In genomic region chr12:69385542-69386280, GRCm38 (mm10) we compare ENCODE assay signal across 19 mouse cellular contexts. TPM values are rescaled to one million over a fixed set of nuclear protein-coding genes. Genes with fewer than 3 reads are reported as not detected.
DNase-seq lines count a peak whose midpoint lies in the region; ATAC-seq and TF ChIP-seq lines count a peak whose summit lies in the region.
"Had no signal": no experiment of that assay in that cellular context is flagged by ENCODE, and none has a peak within 500 bp of the region (broad histone marks: within the 10 kb centered on the region; RNA-seq: fewer than 3 reads in every experiment).

No protein-coding gene starts in this region.

- H3K9me3 ChIP-seq in MEL (replicated peaks; ENCODE audit: insufficient read depth, low read length): no peaks in the 10 kb centered on the region
- H3K9me3 ChIP-seq: embryonic facial prominence, embryonic 10.5 days; heart, embryonic 15.5 days; hindbrain, embryonic 12.5 days; megakaryocyte, embryonic 14.5 days had no signal

- H3K27me3 ChIP-seq in MEL (ENCODE audit: control insufficient read depth in 1 of 2, insufficient read depth in 2 of 2, low read length in 2 of 2): no peaks in the 10 kb centered on the region
- H3K27me3 ChIP-seq: heart, embryonic 15.5 days; hindbrain, embryonic 12.5 days; megakaryocyte, embryonic 14.5 days had no signal

- intact Hi-C loops in left cerebral cortex, postnatal 4 days (cut with DNase I): no loop called here

- H3K4me1 ChIP-seq in MEL (ENCODE audit: control insufficient read depth in 1 of 2, insufficient read depth in 2 of 2, low read length in 2 of 2): peaks cover 17 to 53% of the 10 kb centered on the region in 2 experiments
- H3K4me1 ChIP-seq: embryonic facial prominence, embryonic 10.5 days; hindbrain, embryonic 12.5 days had no signal

- TF ChIP-seq POLR2A in MEL (IDR thresholded peaks at IDR 0.05; ENCODE audit: control insufficient read depth in 1 of 2, insufficient read depth in 1 of 2, low read depth in 1 of 2, low read length in 2 of 2, poor library complexity in 1 of 2): no peak

- DNase-seq in A20 (ENCODE audit: low read depth, low spot score) (peak; percentile 58), MEL (ENCODE audit: low read depth, low spot score) (peak; percentile 82)
- DNase-seq in thymus, postnatal 0 days (ENCODE audit: low spot score): no peak
- DNase-seq in urinary bladder, postnatal 25 days (ENCODE audit: low spot score): no peak
- no peak for DNase-seq in left cerebral cortex, postnatal 4 days
- DNase-seq: cerebellum, postnatal 14 days; gastrocnemius, postnatal 36 days; kidney, postnatal 14 days; lung, embryonic 14.5 days; right cerebral cortex, adult 18-20 months; spleen, adult 18-20 months; thymus, postnatal 36 days had no signal

- no peak for TF ChIP-seq RAD21 in MEL (IDR thresholded peaks at IDR 0.05; ENCODE audit: low read depth, low read length)

- no peak for TF ChIP-seq CTCF in MEL (IDR thresholded peaks at IDR 0.05 in 2 of 3, conservative IDR thresholded peaks at IDR 0.05 in 1 of 3; ENCODE audit: control insufficient read depth in 1 of 3, insufficient read depth in 1 of 3, low read depth in 2 of 3, low read length in 3 of 3, poor library complexity in 1 of 3, severe bottlenecking in 1 of 3)

- peak; percentile 96 for ATAC-seq in inflammation-experienced regulatory T-cells, adult 6 months
- peak; percentile 59; the same call in 1 of the 2 replicates for ATAC-seq in neutrophil, adult 5-6 weeks (ENCODE audit: extremely low read depth, insufficient number of reproducible peaks, low FRiP score, poor library complexity, severe bottlenecking)
- ATAC-seq: intestine, embryonic 16.5 days had no signal

- peak; percentile 32 to 58; a peak in 3 of 4 replicates for TF ChIP-seq EP300 in MEL (IDR thresholded peaks at IDR 0.05; ENCODE audit: low read depth in 1 of 2, low read length in 2 of 2)

- H3K9ac ChIP-seq in MEL (ENCODE audit: control insufficient read depth, low read depth, low read length, poor library complexity, severe bottlenecking): no peak overlapping the region
- H3K9ac ChIP-seq: heart, embryonic 15.5 days; hindbrain, embryonic 12.5 days; lung, embryonic 14.5 days had no signal

- no peak overlapping the region for H3K27ac ChIP-seq in MEL (ENCODE audit: control insufficient read depth, low read depth, low read length)
- H3K27ac ChIP-seq: embryonic facial prominence, embryonic 10.5 days; heart, embryonic 15.5 days; hindbrain, embryonic 12.5 days had no signal

- H3K36me3 ChIP-seq in MEL (ENCODE audit: control insufficient read depth in 1 of 2, insufficient read depth in 2 of 2, low read length in 2 of 2): peaks cover 0 to 50% of the 10 kb centered on the region in 2 experiments; a peak in 2 of 4 replicates
- H3K36me3 ChIP-seq: embryonic facial prominence, embryonic 10.5 days; heart, embryonic 15.5 days; hindbrain, embryonic 12.5 days had no signal

- H3K4me3 ChIP-seq in MEL (ENCODE audit: control insufficient read depth in 1 of 2, insufficient read depth in 1 of 2, low read depth in 2 of 2, low read length in 2 of 2): no peak overlapping the region
- H3K4me3 ChIP-seq: embryonic facial prominence, embryonic 10.5 days; heart, embryonic 15.5 days; hindbrain, embryonic 12.5 days; megakaryocyte, embryonic 14.5 days had no signal

- H3K79me2 ChIP-seq in MEL (ENCODE audit: control insufficient read depth, insufficient read depth, low read length, poor library complexity): no peaks in the 10 kb centered on the region

TF ChIP-seq in MEL, 35 proteins besides CTCF, POLR2A, EP300 and RAD21:
- TF ChIP-seq CHD1 (IDR thresholded peaks at IDR 0.05; ENCODE audit: low read depth, low read length) (no peak), NELFE (IDR thresholded peaks at IDR 0.05; ENCODE audit: low read depth, low read length) (no peak), ZMIZ1 (IDR thresholded peaks at IDR 0.05; ENCODE audit: low read depth, low read length) (no peak), GABPA (IDR thresholded peaks at IDR 0.05; ENCODE audit: low read depth, low read length) (no peak), UBTF (IDR thresholded peaks at IDR 0.05; ENCODE audit: borderline replicate concordance, insufficient read depth, low read depth, low read length) (no peak), ZC3H11A (IDR thresholded peaks at IDR 0.05; ENCODE audit: low read depth, low read length) (no peak), MAX (IDR thresholded peaks at IDR 0.05; ENCODE audit: low read length) (no peak), E2F4 (IDR thresholded peaks at IDR 0.05; ENCODE audit: borderline replicate concordance, low read depth, low read length) (no peak), TCF12 (IDR thresholded peaks at IDR 0.05; ENCODE audit: low read depth, low read length) (peak; percentile 47), ETS1 (IDR thresholded peaks at IDR 0.05; ENCODE audit: low read depth, low read length) (peak; percentile 67), GATA1 (IDR thresholded peaks at IDR 0.05; ENCODE audit: low read depth, low read length) (0 out of 2 replicates have a peak, but pooled peaks have one; percentile 26), MXI1 (IDR thresholded peaks at IDR 0.05; ENCODE audit: low read depth, low read length) (no peak), TBP (IDR thresholded peaks at IDR 0.05; ENCODE audit: low read depth, low read length) (no peak), MAFK (IDR thresholded peaks at IDR 0.05; ENCODE audit: borderline replicate concordance, low read depth, low read length) (no peak), POLR2AphosphoS5 (IDR thresholded peaks at IDR 0.05; ENCODE audit: borderline replicate concordance, low read depth, low read length) (no peak), ELF1 (IDR thresholded peaks at IDR 0.05; ENCODE audit: low read depth, low read length) (no peak), TAL1 (IDR thresholded peaks at IDR 0.05; ENCODE audit: low read length) (no peak), NRF1 (IDR thresholded peaks at IDR 0.05; ENCODE audit: insufficient read depth, low read depth, low read length, poor library complexity, severe bottlenecking) (no peak), MAZ (IDR thresholded peaks at IDR 0.05; ENCODE audit: low read depth, low read length) (no peak), USF2 (IDR thresholded peaks at IDR 0.05; ENCODE audit: borderline replicate concordance in 1 of 2, insufficient read depth in 1 of 2, low read depth in 1 of 2, low read length in 2 of 2) (no peak), POLR2AphosphoS2 (IDR thresholded peaks at IDR 0.05; ENCODE audit: low read length) (no peak), MYC (IDR thresholded peaks at IDR 0.05; ENCODE audit: low read depth, low read length) (0 out of 2 replicates have a peak, but pooled peaks have one; percentile 28), MEF2A (IDR thresholded peaks at IDR 0.05; ENCODE audit: extremely low read depth, insufficient replicate concordance, low read depth, low read length, poor library complexity, severe bottlenecking) (no peak), ZNF384 (IDR thresholded peaks at IDR 0.05; ENCODE audit: low read depth, low read length) (peak; percentile 81), BHLHE40 (IDR thresholded peaks at IDR 0.05; ENCODE audit: borderline replicate concordance, low read depth, low read length) (peak; percentile 14; the same call in 1 of the 2 replicates), HCFC1 (IDR thresholded peaks at IDR 0.05; ENCODE audit: low read depth, low read length) (no peak), JUND (IDR thresholded peaks at IDR 0.05; ENCODE audit: low read depth, low read length) (no peak), ZKSCAN1 (IDR thresholded peaks at IDR 0.05; ENCODE audit: low read depth, low read length) (no peak), KAT2A (conservative IDR thresholded peaks at IDR 0.05; ENCODE audit: low read depth, low read length) (no peak), CHD2 (IDR thresholded peaks at IDR 0.05; ENCODE audit: low read length) (peak; percentile 22; the same call in 1 of the 2 replicates), SMC3 (IDR thresholded peaks at IDR 0.05; ENCODE audit: low read depth, low read length) (no peak), MYB (IDR thresholded peaks at IDR 0.05; ENCODE audit: low read depth, low read length) (no peak), SIN3A (IDR thresholded peaks at IDR 0.05; ENCODE audit: low read length) (peak; percentile 55), RCOR1 (IDR thresholded peaks at IDR 0.05; ENCODE audit: low read depth, low read length) (peak; percentile 79), USF1 (IDR thresholded peaks at IDR 0.05; ENCODE audit: low read depth, low read length) (no peak)

RNA-seq across cellular contexts. Expression of gene Gm9887, which starts 13.5 kb away (rescaled TPM):
- total RNA-seq in MEL (2012; rRNA removed): 0.69 and 1.7 TPM in 2 replicates
- polyA plus RNA-seq in MEL (2012; ENCODE audit: insufficient read depth in 1 of 2, insufficient read length in 2 of 2, low read depth in 1 of 2, low replicate concordance in 2 of 2, missing spikeins in 1 of 2): 1 to 10 TPM in 1 of 2 experiments, not detected in 1; 4.9 TPM
- not detected for polyA plus RNA-seq in inflammation-experienced regulatory T-cells, adult 6 months (2017; shearing (Covaris generic))
- 1.8 and 3.6 TPM in 2 replicates for total RNA-seq in neutrophil, adult 5-6 weeks (2017)
- polyA plus RNA-seq in thymus, postnatal 0 days (2015; fragmentation: Nextera tagmentation; extraction: Ambion mirVana): 2.4 and 2.9 TPM in 2 replicates
- 1 to 10 TPM in 1 of 2 experiments, not detected in 1; 1.4 TPM for total RNA-seq in left cerebral cortex, postnatal 4 days (2021)
- total RNA-seq: gastrocnemius, postnatal 36 days had no signal

RNA-seq across cellular contexts. Expression of gene Arf6, which starts 13.8 kb away (rescaled TPM):
- total RNA-seq in MEL (2012; rRNA removed): 132 and 140 TPM in 2 replicates
- polyA plus RNA-seq in MEL (2012; ENCODE audit: insufficient read depth in 1 of 2, insufficient read length in 2 of 2, low read depth in 1 of 2, low replicate concordance in 2 of 2, missing spikeins in 1 of 2): 100 to 1,000 TPM; 181 to 192 TPM
- 10 to 100 TPM; 40.5 to 93.3 (median 88.9) TPM for polyA plus RNA-seq in inflammation-experienced regulatory T-cells, adult 6 months (2017; shearing (Covaris generic))
- 210 and 221 TPM in 2 replicates for total RNA-seq in neutrophil, adult 5-6 weeks (2017)
- 93.8 and 123 TPM in 2 replicates for polyA plus RNA-seq in thymus, postnatal 0 days (2015; fragmentation: Nextera tagmentation; extraction: Ambion mirVana)
- 10 to 100 TPM; 70.7 to 71.8 TPM for total RNA-seq in left cerebral cortex, postnatal 4 days (2021)

RNA-seq across cellular contexts. Expression of gene Nemf, which starts 28.7 kb away (rescaled TPM):
- 32.1 and 33.4 TPM in 2 replicates for total RNA-seq in MEL (2012; rRNA removed)
- 10 to 100 TPM in 1 of 2 experiments, not detected in 1; 30.2 TPM for polyA plus RNA-seq in MEL (2012; ENCODE audit: insufficient read depth in 1 of 2, insufficient read length in 2 of 2, low read depth in 1 of 2, low replicate concordance in 2 of 2, missing spikeins in 1 of 2)
- polyA plus RNA-seq in inflammation-experienced regulatory T-cells, adult 6 months (2017; shearing (Covaris generic)): 100 to 1,000 TPM; 135 to 198 (median 180) TPM
- total RNA-seq in neutrophil, adult 5-6 weeks (2017): 159 and 188 TPM in 2 replicates
- polyA plus RNA-seq in thymus, postnatal 0 days (2015; fragmentation: Nextera tagmentation; extraction: Ambion mirVana): 84.3 and 93.2 TPM in 2 replicates
- 10 to 100 TPM; 50.9 to 51.1 TPM for total RNA-seq in left cerebral cortex, postnatal 4 days (2021)

Comparison
In these comparisons a context has a peak if more than half of its experiments do, and no peak if none do; other contexts are left out.
1. DNase-seq: peak in A20 (single experiment) and MEL (single experiment); none in thymus, postnatal 0 days (single experiment), urinary bladder, postnatal 25 days (single experiment) and left cerebral cortex, postnatal 4 days (single experiment).